Mouse (Mus musculus) heart, postnatal 10 days (tissue): ENCODE results near the gene Ikzf4. TPM values are rescaled to one million over a fixed set of nuclear protein-coding genes. Genes with fewer than 3 reads are reported as not detected.

Source experiments
- microRNA-seq, 2 experiments: library from miRNA; unstranded; fragments of <30 nt; microRNA quantifications; one replicate each; pipeline ENCODE4 v1.2.0; 2022
- total RNA-seq, 2 experiments: library from RNA; stranded (reverse); gene quantifications; 2 replicates each; pipeline ENCODE4 v1.2.3; 2021

Ikzf4 gene
- total RNA-seq, 2 experiments from 2014 or later, result 1.8 to 2.0 TPM

Small RNAs within 50 kb of the gene (microRNA-seq; reads per million reads assigned to microRNA genes)
- 0 to 0.47 reads per million in 2 experiments for gene Mir6917

Other genes with a start within 250 kb of the Ikzf4 start
- gene Slc39a5, start 244.8 kb downstream of the Ikzf4 start, total RNA-seq, result not detected
- gene Nabp2, start 234.5 kb downstream of the Ikzf4 start, total RNA-seq, result 10 to 100 TPM; 42.5 to 44.7 TPM
- 10 to 100 TPM; 24.0 to 24.8 TPM for gene Rnf41, start 234.3 kb downstream of the Ikzf4 start, total RNA-seq
- 10 to 100 TPM; 83.6 to 95.9 TPM for gene Smarcc2, start 186.7 kb downstream of the Ikzf4 start, total RNA-seq
- 100 to 1,000 TPM; 500 to 506 TPM for gene Myl6, start 151.8 kb downstream of the Ikzf4 start, total RNA-seq
- gene Myl6b, start 147.3 kb downstream of the Ikzf4 start, total RNA-seq, result 1 to 10 TPM; 4.1 to 4.5 TPM
- 10 to 100 TPM; 28.5 to 29.9 TPM for gene Esyt1, start 120.1 kb downstream of the Ikzf4 start, total RNA-seq
- 10 to 100 TPM in 1 of 2 experiments, 1 to 10 TPM in 1; 9.8 to 10.1 TPM for gene Zc3h10, start 98.2 kb downstream of the Ikzf4 start, total RNA-seq
- gene Rpl41, start 96.7 kb downstream of the Ikzf4 start, total RNA-seq, result 1,000 to 10,000 TPM; 2,064 to 2,152 TPM
- gene Pa2g4, start 80.0 kb downstream of the Ikzf4 start, total RNA-seq, result 10 to 100 TPM; 60.0 to 64.4 TPM
- 1 to 10 TPM; 7.7 to 8.6 TPM for gene Erbb3, start 56.3 kb downstream of the Ikzf4 start, total RNA-seq
- 100 to 1,000 TPM; 395 TPM for gene Rps26, start 19.2 kb downstream of the Ikzf4 start, total RNA-seq
- gene Suox, start 28.1 kb upstream of the Ikzf4 start, total RNA-seq, result 10 to 100 TPM; 14.4 to 16.3 TPM
- 10 to 100 TPM; 74.3 to 78.1 TPM for gene Rab5b, start 50.3 kb upstream of the Ikzf4 start, total RNA-seq
- gene Pmel, start 58.2 kb upstream of the Ikzf4 start, total RNA-seq, result 1 to 10 TPM; 2.1 to 2.2 TPM
- 10 to 100 TPM; 30.6 to 36.4 TPM for gene Cdk2, start 59.0 kb upstream of the Ikzf4 start, total RNA-seq
- 10 to 100 TPM; 10.3 to 11.9 TPM for gene Dgka, start 98.9 kb upstream of the Ikzf4 start, total RNA-seq
- gene Pym1, start 101.9 kb upstream of the Ikzf4 start, total RNA-seq, result 10 to 100 TPM; 14.5 to 18.4 TPM
- gene Mmp19, start 144.9 kb upstream of the Ikzf4 start, total RNA-seq, result 1 to 10 TPM; 3.4 to 5.4 TPM
- gene Dnajc14, start 158.1 kb upstream of the Ikzf4 start, total RNA-seq, result 10 to 100 TPM; 49.1 to 52.0 TPM
- 10 to 100 TPM; 12.7 to 13.3 TPM for gene Tmem198b, start 158.4 kb upstream of the Ikzf4 start, total RNA-seq
- gene Sarnp, start 171.3 kb upstream of the Ikzf4 start, total RNA-seq, result 10 to 100 TPM; 47.2 to 52.6 TPM
- 1 to 10 TPM; 6.5 to 9.8 TPM for gene Ormdl2, start 175.7 kb upstream of the Ikzf4 start, total RNA-seq
- 1 to 10 TPM; 3.1 to 4.0 TPM for gene Gdf11, start 245.7 kb upstream of the Ikzf4 start, total RNA-seq